Comparison of ENCODE assay signal across 21 mouse cellular contexts in genomic region chr19:29205267-29205666, GRCm38 (mm10).
"Had no signal": no experiment of that assay in that cellular context is flagged by ENCODE, and none has a peak within 500 bp of the region (broad histone marks: within the 10 kb centered on the region; RNA-seq: fewer than 3 reads in every experiment).

No protein-coding gene starts in this region.

- ATAC-seq: hindbrain, postnatal 0 days; intestine, embryonic 16.5 days; liver, postnatal 0 days had no signal

- H3K27me3 ChIP-seq: heart, embryonic 12.5 days; hindbrain, embryonic 13.5 days; hindbrain, embryonic 15.5 days; limb, embryonic 13.5 days; liver, embryonic 13.5 days; liver, embryonic 15.5 days had no signal

- H3K9ac ChIP-seq: heart, embryonic 12.5 days; hindbrain, embryonic 13.5 days; hindbrain, embryonic 15.5 days; limb, embryonic 13.5 days; liver, embryonic 13.5 days; liver, postnatal 0 days had no signal

- H3K4me2 ChIP-seq: heart, embryonic 12.5 days; hindbrain, embryonic 13.5 days; hindbrain, embryonic 15.5 days; limb, embryonic 13.5 days; liver, embryonic 11.5 days; liver, embryonic 13.5 days; liver, embryonic 15.5 days had no signal

- H3K4me3 ChIP-seq: gastrocnemius, adult 2 months; heart, embryonic 10.5 days; heart, embryonic 12.5 days; hindbrain, embryonic 10.5 days; hindbrain, embryonic 13.5 days; hindbrain, embryonic 15.5 days; layer of hippocampus, adult 2 months; left cerebral cortex, adult 2 months; limb, embryonic 13.5 days; liver, embryonic 13.5 days; liver, embryonic 15.5 days had no signal

- DNase-seq: gastrocnemius, postnatal 10 days; gastrocnemius, postnatal 25 days; heart, postnatal 10 days; kidney, postnatal 10 days; kidney, postnatal 4 days; liver; liver, embryonic 13.5 days; liver, postnatal 0 days had no signal

- H3K36me3 ChIP-seq: heart, embryonic 10.5 days; heart, embryonic 12.5 days; hindbrain, embryonic 10.5 days; hindbrain, embryonic 13.5 days; hindbrain, embryonic 15.5 days; limb, embryonic 13.5 days; liver, embryonic 13.5 days; liver, embryonic 15.5 days had no signal

- H3K4me1 ChIP-seq: hindbrain, embryonic 10.5 days; hindbrain, embryonic 13.5 days; hindbrain, embryonic 15.5 days; limb, embryonic 13.5 days had no signal

- H3K27ac ChIP-seq: gastrocnemius, adult 2 months; hindbrain, embryonic 10.5 days; hindbrain, embryonic 13.5 days; hindbrain, embryonic 15.5 days; hindbrain, postnatal 0 days; layer of hippocampus, adult 2 months; left cerebral cortex, adult 2 months; limb, embryonic 13.5 days; liver, embryonic 13.5 days had no signal

- H3K9me3 ChIP-seq: hindbrain, embryonic 15.5 days; limb, embryonic 13.5 days; liver, embryonic 13.5 days; liver, embryonic 15.5 days had no signal
